Mouse (Mus musculus) liver, embryonic 11.5 days (tissue): Measurements from ENCODE around the gene Zbtb7b. TPM values are rescaled to one million over a fixed set of nuclear protein-coding genes. Genes with fewer than 3 reads are reported as not detected.

Experiments used
- ATAC-seq: fragments of 200-750 bp; cut with Nextera tagmentation; replicated peaks from 2 replicates; pipeline ENCODE4 v1.8.0; 2017; ENCODE audit warnings: moderate number of reproducible peaks, mild to moderate bottlenecking, moderate TSS enrichment, moderate library complexity; ENCODE audit not compliant: low FRiP score
- DNase-seq: peaks from one replicate; pipeline ENCODE4 v3.0.0-alpha.2; 2017; ENCODE audit warnings: low spot score
- H3K27ac ChIP-seq: fragments of 300-500 bp; sonication (generic); 2 replicates; pipeline ENCODE4 v1.5.1; 2014; ENCODE audit warnings: mild to moderate bottlenecking, low read depth, low read length, control low read depth
- H3K27me3 ChIP-seq: fragments of 300-500 bp; sonication (generic); replicated peaks from 2 replicates; pipeline ENCODE4 v1.6.1; 2014; ENCODE audit warnings: low read length, mixed read lengths; ENCODE audit not compliant: control insufficient read depth, insufficient read depth
- H3K36me3 ChIP-seq: fragments of 300-500 bp; sonication (generic); 2 replicates; pipeline ENCODE4 v1.6.1; 2014; ENCODE audit warnings: mild to moderate bottlenecking, low read length, moderate library complexity, mixed read lengths; ENCODE audit not compliant: control insufficient read depth, insufficient read depth
- H3K4me1 ChIP-seq: fragments of 300-500 bp; sonication (generic); replicated peaks from 2 replicates; pipeline ENCODE4 v1.6.1; 2014; ENCODE audit warnings: low read length, mixed read lengths; ENCODE audit not compliant: control insufficient read depth, insufficient read depth
- H3K4me2 ChIP-seq: fragments of 300-500 bp; sonication (generic); 2 replicates; pipeline ENCODE4 v1.6.1; 2014; ENCODE audit warnings: mild to moderate bottlenecking, control low read depth, moderate library complexity
- H3K4me3 ChIP-seq: fragments of 300-500 bp; sonication (generic); 2 replicates; pipeline ENCODE4 v1.5.1; 2014; ENCODE audit warnings: low read depth, low read length, control low read depth
- H3K9ac ChIP-seq: fragments of 300-500 bp; sonication (generic); 2 replicates; pipeline ENCODE4 v1.6.1; 2014; ENCODE audit warnings: low read depth, low read length, control low read depth
- H3K9me3 ChIP-seq: fragments of 300-500 bp; sonication (generic); 2 replicates; pipeline ENCODE4 v1.6.1; 2016; ENCODE audit warnings: low read length, inconsistent platforms, mixed read lengths; ENCODE audit not compliant: control insufficient read depth
- WGBS: fragments of 180-500 bp; shearing (Covaris S2); extraction: QIAGEN DNeasy Blood & Tissue Kit; methylation state at CpG from one replicate; pipeline ENCODE4 v1.1.7; 2014; 5-methylcytosine and 5-hydroxymethylcytosine counted together
- polyA plus RNA-seq: library from polyadenylated mRNA; unstranded; fragments of >200 nt; fragmentation: Nextera tagmentation; extraction: Ambion mirVana; gene quantifications from 2 replicates; pipeline ENCODE4 v1.2.1, GENCODE M21; 2014

Gene Zbtb7b
- polyA plus RNA-seq, 1 experiment from 2014 or later: 2.1 TPM

DNA sequence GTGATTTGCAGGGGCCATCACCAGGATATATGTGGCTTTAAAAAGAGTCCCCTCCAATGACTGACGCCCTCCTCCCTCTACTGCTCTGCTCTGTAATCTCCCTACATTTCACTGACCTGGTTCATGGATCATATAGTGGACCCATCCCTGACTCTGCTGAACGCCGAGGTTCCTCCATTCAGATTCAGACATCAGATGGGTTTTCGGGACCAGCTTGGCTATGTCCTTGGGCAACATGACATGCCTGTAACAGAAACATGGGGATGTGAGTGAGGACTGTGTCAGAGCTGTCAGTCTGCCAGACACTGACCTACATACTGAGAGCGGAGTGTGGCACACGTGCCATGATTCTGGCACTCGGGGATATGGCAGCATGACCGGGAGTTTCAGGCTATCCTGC lies 21.6 kb upstream of the Zbtb7b start:
- peak overlapping the region; percentile 63 for H3K4me3 ChIP-seq
- H3K36me3 ChIP-seq: peaks cover 26% of the 10 kb centered on the region
- H3K9ac ChIP-seq: no peak overlapping the region
- ATAC-seq (no peak), DNase-seq (no peak)
- peaks cover 17% of the 10 kb centered on the region for H3K4me1 ChIP-seq
- 96% methylated on average over 8 of the region's 8 CpGs for WGBS
- no peak overlapping the region for H3K27ac ChIP-seq
- no peaks in the 10 kb centered on the region for H3K9me3 ChIP-seq
- H3K27me3 ChIP-seq: no peaks in the 10 kb centered on the region
- peak overlapping the region; percentile 98 for H3K4me2 ChIP-seq

DNA sequence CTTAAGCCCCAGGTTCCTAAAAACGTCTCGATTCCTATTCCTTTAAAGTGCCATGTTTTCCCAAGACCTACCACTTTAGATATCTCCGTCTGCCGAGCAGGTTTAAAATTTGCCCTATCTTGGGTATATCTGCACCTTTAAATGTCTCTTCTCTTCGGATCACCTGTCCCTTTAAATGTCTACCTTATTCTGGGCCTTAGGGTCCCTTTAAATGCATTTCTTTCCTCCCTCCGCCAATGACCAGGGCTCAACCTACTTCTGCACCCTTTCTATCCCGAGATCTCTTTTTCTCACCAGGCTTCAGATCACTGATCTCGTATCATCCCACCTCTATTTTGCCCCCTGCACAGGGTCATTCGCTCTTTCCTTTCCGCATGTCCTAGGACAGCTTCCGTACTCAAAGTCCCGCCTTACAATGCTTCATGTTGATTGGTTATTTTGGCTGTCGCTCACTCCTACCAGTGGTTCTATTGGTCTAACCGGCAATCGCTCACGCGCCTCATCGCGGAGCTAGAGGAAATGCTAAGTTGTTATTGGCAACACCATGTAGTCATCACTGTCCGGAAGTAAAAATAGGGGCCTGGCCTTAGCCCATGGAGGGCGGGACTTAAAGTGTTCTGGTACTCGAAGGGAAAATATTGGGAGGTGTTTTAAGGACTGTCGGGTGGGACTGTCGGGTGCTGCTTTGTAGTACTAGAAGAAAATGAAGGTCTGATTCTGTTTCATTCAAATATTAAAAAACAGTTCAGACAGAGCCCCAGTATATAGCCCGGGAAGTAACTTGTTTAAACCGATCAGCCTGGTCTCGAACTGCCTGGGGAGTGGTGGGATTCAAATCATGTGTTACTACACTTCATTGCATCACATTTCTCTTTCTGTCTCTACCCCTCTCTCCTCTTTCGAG lies 17.2 kb upstream of the Zbtb7b start, which contains the start of gene Flad1:
Gene Flad1, minus strand, starts transcription at position 381 of the 904 bp plus-strand sequence.
- 5% methylated on average over 28 of the region's 28 CpGs for WGBS
- ATAC-seq: peak; percentile 100
- Histone ChIP-seq H3K27ac (peak within 1 kb of the TSS; percentile 62), H3K4me3 (peak within 1 kb of the TSS; percentile 67), H3K9ac (peak within 1 kb of the TSS; percentile 67), H3K36me3 (peaks cover 28% of the 10 kb centered on the region), H3K4me2 (peak within 1 kb of the TSS; percentile 85), H3K4me1 (peaks cover 11% of the 10 kb centered on the region), H3K9me3 (no peaks in the 10 kb centered on the region), H3K27me3 (no peaks in the 10 kb centered on the region)
- peak; percentile 90 for DNase-seq

DNA sequence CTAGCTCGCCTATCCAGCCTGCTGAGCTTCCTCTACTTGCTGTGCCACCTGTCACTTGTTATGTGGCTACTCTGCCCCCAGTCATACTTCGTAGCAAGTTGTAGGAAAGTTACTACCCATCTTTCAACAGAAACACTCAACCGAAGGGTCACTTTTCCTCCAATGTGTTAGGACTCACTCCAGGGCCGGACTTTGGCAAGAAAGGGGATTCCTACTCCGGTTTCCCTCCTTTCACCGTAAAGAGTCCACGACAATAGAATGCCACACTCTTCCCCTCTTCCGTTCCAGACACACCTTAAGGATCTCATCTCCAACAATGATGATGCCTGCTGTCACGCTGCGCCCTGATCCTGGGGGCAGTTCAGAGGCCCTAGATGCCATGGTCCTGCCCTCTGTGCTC lies 16.3 kb upstream of the Zbtb7b start:
- Histone ChIP-seq H3K4me2 (peak overlapping the region; percentile 85), H3K4me1 (peaks cover 6% of the 10 kb centered on the region), H3K9ac (peak overlapping the region; percentile 67), H3K36me3 (peaks cover 23% of the 10 kb centered on the region), H3K4me3 (peak overlapping the region; percentile 67), H3K27me3 (no peaks in the 10 kb centered on the region), H3K9me3 (no peaks in the 10 kb centered on the region), H3K27ac (no peak overlapping the region)
- WGBS: 73% methylated on average over 10 of the region's 10 CpGs
- ATAC-seq: no peak
- DNase-seq: no peak

DNA sequence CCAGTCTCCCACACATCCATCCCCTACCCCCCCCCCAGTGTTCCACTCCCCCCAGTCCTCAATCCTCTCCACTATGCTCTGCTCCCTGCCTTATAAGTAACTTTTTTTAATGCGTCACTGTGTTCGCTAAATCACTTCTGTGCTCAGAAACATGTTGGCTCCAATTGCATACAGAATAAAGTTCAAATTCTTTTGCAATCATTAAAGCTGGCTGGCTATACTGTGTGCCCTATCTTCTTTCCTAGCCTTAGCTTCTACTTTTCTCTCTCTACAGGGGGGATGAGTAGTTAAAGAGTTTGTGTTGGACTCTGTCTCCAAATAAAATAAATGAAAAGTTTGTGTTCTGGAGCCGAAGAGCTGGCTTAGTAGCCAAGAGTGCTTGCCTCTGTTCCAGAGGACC lies 15.1 kb upstream of the Zbtb7b start:
- Histone ChIP-seq H3K4me1 (peaks cover 6% of the 10 kb centered on the region), H3K27me3 (no peaks in the 10 kb centered on the region), H3K9ac (no peak overlapping the region), H3K4me3 (no peak overlapping the region), H3K27ac (no peak overlapping the region), H3K9me3 (no peaks in the 10 kb centered on the region), H3K36me3 (peaks cover 21% of the 10 kb centered on the region), H3K4me2 (no peak overlapping the region)
- WGBS: 93% methylated on average over 3 of the region's 3 CpGs
- ATAC-seq (no peak), DNase-seq (no peak)

DNA sequence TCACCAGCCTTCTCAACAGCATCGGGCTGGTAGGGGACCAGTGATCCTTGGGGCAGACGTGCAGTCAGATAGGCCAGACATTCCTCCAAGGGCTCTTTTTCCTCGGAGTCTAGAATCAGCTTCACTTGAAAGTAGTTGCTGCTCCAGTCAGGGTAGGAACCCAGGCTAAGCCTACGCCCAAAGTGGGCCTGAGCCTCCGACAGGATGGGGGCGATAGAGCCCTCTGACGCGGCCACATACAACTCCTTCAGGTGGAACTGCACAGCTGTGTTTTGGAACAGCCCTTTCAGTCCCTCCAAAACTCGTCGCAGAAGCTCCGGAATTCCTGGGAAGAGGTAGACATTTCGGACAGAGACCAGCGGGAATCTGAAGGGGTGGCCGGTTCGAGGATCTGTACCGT lies 13.9 kb upstream of the Zbtb7b start:
- peaks cover 14% of the 10 kb centered on the region; the same call in 1 of the 2 replicates for H3K36me3 ChIP-seq
- WGBS: 71% methylated on average over 16 of the region's 16 CpGs

DNA sequence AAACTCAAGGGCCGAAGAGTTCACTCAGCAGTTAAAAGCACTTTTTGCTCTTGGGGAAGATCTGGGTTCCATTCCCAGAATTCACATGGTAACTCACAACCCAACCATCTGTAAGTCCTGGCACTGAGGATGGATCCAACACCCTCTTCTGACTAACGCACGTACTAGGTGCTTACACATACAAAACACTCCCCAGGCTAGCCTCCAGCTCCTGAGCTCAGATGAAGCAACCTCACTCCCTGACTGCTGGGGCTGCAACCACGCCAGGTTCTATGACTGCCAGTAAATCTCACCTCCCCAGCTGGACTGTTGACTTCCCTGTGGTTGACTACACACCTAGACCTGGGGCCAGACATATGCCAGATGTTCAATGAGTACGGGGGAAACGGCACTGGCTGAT lies 12.3 kb upstream of the Zbtb7b start:
- Histone ChIP-seq H3K9ac (no peak overlapping the region), H3K4me1 (peaks cover 6% of the 10 kb centered on the region), H3K27me3 (no peaks in the 10 kb centered on the region), H3K27ac (no peak overlapping the region), H3K4me3 (no peak overlapping the region), H3K9me3 (no peaks in the 10 kb centered on the region), H3K4me2 (no peak overlapping the region), H3K36me3 (peaks cover 14% of the 10 kb centered on the region; the same call in 1 of the 2 replicates)
- 91% methylated on average over 6 of the region's 6 CpGs for WGBS
- ATAC-seq (no peak), DNase-seq (no peak)

More for the DNA sequence above, 13.9 kb upstream of the Zbtb7b start:
- Histone ChIP-seq H3K4me1 (peaks cover 6% of the 10 kb centered on the region), H3K4me2 (no peak overlapping the region), H3K4me3 (no peak overlapping the region), H3K9me3 (no peaks in the 10 kb centered on the region), H3K27ac (no peak overlapping the region), H3K9ac (no peak overlapping the region), H3K27me3 (no peaks in the 10 kb centered on the region)
- DNase-seq: no peak
- ATAC-seq: no peak

DNA sequence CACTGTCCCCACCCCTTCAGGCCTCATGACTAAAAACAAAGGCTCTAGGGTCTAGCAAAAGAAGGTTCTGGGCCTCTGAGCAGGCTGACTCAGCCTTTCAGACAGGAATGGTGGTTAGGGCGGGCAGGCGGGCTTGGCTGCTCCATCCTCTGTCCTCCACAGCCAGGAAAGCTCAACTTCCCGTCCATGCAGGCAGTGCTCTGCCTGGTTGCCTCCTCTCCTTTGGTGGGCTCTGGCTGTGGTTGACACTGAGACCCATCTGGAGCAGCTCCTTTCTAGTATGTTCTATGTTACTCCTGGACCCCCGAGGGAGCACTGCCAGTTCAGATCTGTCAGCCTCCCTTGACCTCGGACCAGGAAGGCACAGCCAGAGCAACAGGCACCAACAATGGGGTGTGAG lies 8.1 kb upstream of the Zbtb7b start, which contains the start of gene Lenep:
Gene Lenep, minus strand, starts transcription at position 101 of the 400 bp plus-strand sequence.
- Histone ChIP-seq H3K27me3 (no peaks in the 10 kb centered on the region), H3K4me2 (no peak within 1 kb of the TSS), H3K9ac (no peak within 1 kb of the TSS), H3K4me3 (no peak within 1 kb of the TSS), H3K4me1 (no peaks in the 10 kb centered on the region), H3K9me3 (no peaks in the 10 kb centered on the region), H3K27ac (no peak within 1 kb of the TSS), H3K36me3 (peaks cover 13% of the 10 kb centered on the region; the same call in 1 of the 2 replicates)
- ATAC-seq: no peak
- 83% methylated on average over 5 of the region's 5 CpGs for WGBS
- DNase-seq: no peak

DNA sequence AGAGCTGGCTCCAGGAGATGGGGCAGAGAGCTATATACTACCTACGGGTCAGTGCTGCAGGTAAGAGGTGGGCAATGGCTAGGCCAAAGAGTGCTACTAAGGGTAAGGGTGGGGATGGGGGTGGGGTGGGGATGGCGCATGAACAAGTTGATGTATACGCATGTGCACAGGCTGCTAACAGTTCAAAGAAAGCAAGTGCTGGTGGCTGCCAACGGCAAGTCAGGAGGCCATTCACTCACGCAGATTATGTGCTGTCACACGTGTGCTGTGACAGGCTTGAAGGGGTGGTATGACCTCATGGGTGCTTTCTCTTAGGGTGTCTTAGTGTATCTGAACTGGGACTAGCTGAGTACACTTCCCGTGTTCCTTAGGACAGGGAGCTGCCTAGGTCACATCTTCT lies 6.8 kb upstream of the Zbtb7b start:
- WGBS: 91% methylated on average over 7 of the region's 7 CpGs
- H3K4me2 ChIP-seq: no peak overlapping the region
- peaks cover 4% of the 10 kb centered on the region for H3K4me1 ChIP-seq

More for the DNA sequence above, 6.8 kb upstream of the Zbtb7b start:
- no peak overlapping the region for H3K9ac ChIP-seq
- H3K27ac ChIP-seq: no peak overlapping the region
- no peak overlapping the region for H3K4me3 ChIP-seq
- DNase-seq (no peak), ATAC-seq (no peak)
- H3K36me3 ChIP-seq: peaks cover 13% of the 10 kb centered on the region; the same call in 1 of the 2 replicates
- no peaks in the 10 kb centered on the region for H3K27me3 ChIP-seq
- no peaks in the 10 kb centered on the region for H3K9me3 ChIP-seq
